Mouse (Mus musculus): Measurements from ENCODE around the gene Fndc3b. TPM values are rescaled to one million over a fixed set of nuclear protein-coding genes. Genes with fewer than 3 reads are reported as not detected.

Fndc3b gene
- 10 to 100 TPM; 18.8 to 29.2 TPM for total RNA-seq (2021)

DNA sequence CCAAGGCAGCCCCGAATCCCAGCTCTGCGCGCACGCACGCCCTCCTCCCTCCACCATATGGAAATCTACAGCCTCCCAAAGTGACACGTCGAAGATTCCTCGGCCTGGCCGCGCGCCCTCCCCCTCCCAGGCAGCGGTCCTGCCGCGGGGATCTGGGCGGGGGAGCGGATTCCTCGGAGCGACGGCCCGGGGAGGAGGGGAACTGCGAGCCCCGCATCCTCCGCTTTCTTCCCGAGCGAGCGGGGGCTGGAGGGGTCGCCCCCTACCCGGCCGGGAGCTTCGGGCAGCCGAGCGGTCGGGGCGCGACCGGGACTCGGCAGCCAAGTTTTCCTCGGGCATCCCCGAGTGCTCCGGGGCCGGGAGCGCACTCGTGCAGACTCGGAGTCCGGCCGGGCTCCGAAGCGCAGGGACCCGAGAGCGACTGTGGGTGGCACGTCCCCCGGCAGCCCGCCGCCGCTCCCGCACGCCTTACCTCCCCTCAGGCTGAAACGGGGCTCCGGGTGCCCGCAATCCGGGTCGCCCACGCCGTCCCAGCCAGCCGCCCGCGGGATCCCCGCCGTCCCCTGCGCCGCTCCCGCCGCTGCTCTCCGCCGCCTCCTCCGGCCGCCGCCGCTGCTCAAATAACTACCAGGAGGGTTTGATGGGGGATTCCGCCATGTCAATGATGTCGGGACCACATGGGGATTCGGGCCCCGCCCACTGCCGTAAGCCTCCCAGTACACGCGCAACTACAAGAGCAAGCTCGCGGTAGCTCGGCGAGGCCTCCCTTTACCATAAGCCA, at the start of gene Fndc3b:
Gene Fndc3b, minus strand, starts transcription at position 660 of the 781 bp plus-strand sequence.
- DNase-seq (ENCODE audit: low spot score in 2 of 2): peak; percentile 90 to 92
- intact Hi-C loops (cut with DNase I): loop anchor here (2.0 to 5.0 kb wide), 2 partner anchors 119 to 152 kb away; no protein-coding TSS in a partner anchor

GRCm38 (mm10) chr3:27760278-27760677, 49.2 kb upstream of the Fndc3b start:
- intact Hi-C loops (cut with DNase I): no loop called here
- DNase-seq (ENCODE audit: low spot score in 2 of 2): no peak

DNA sequence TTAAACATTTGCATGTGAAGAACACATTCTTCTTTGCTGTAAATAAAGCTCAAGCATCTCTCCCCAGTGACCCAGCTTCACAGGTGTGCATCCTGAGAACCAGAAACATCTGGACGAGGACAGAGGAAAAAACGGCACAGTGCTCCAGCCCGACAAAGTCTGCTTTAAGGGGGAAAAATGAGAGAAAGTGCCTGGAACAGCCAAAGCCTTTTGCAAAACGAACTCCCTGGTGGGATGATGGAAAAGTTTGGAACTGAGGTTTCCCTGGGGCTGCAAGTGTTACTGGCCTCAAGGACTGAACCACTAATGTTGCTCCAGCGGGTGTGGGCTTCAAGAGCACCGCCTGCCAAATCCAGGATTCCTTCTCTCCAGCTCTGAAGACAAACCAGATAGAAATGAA, 47.9 kb upstream of the Fndc3b start:
- intact Hi-C loops (cut with DNase I): no loop called here
- no peak for DNase-seq (ENCODE audit: low spot score in 2 of 2)

GRCm38 (mm10) chr3:27751657-27752056, 40.5 kb upstream of the Fndc3b start:
- intact Hi-C loops (cut with DNase I): no loop called here

DNA sequence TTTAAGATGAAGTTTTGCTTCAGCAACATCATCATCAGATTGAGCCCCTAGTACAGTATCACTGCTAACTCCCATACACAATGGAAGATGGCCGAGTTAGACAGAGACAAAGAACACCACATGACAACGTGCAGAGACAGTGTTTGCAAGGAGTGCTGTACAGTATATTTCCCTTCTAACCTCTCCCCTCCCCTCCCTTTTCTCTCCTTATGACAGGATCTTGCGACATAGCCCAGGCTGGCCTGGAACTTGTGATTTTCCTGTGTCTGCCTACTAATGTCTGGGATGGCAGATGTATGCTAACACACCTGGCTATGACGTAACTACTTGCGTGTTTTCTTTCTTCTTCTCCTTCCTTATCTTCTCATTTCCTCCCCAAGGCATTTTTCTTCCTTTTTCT, 40.0 kb upstream of the Fndc3b start:
- intact Hi-C loops (cut with DNase I): no loop called here

More at GRCm38 (mm10) chr3:27751657-27752056, 40.5 kb upstream of the Fndc3b start:
- DNase-seq (ENCODE audit: low spot score in 2 of 2): no peak

DNA sequence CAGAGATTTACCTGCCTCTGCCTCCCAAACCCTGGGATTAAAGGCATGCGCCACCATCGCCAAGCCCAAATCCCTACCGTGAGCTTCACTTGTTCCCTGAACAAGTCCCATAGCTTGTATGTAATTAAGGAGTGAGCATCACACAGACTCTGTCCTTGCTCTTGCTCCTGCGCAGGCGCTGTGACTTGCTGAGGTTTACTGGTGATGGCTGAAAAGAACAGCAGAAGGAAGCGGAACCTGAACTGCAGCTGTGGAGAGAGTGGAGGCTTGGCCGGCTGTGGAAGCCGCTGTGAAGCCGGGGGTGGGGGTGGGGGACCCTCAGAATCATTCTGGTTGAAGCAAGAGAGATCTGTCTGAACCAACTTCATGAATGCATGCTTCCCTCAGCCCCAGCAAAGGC, 34.5 kb upstream of the Fndc3b start:
- intact Hi-C loops (cut with DNase I): no loop called here
- no peak for DNase-seq (ENCODE audit: low spot score in 2 of 2)

More for the DNA sequence above, 40.0 kb upstream of the Fndc3b start:
- no peak for DNase-seq (ENCODE audit: low spot score in 2 of 2)

GRCm38 (mm10) chr3:27744754-27745153, 33.6 kb upstream of the Fndc3b start:
- DNase-seq (ENCODE audit: low spot score in 2 of 2): no peak
- intact Hi-C loops (cut with DNase I): no loop called here

DNA sequence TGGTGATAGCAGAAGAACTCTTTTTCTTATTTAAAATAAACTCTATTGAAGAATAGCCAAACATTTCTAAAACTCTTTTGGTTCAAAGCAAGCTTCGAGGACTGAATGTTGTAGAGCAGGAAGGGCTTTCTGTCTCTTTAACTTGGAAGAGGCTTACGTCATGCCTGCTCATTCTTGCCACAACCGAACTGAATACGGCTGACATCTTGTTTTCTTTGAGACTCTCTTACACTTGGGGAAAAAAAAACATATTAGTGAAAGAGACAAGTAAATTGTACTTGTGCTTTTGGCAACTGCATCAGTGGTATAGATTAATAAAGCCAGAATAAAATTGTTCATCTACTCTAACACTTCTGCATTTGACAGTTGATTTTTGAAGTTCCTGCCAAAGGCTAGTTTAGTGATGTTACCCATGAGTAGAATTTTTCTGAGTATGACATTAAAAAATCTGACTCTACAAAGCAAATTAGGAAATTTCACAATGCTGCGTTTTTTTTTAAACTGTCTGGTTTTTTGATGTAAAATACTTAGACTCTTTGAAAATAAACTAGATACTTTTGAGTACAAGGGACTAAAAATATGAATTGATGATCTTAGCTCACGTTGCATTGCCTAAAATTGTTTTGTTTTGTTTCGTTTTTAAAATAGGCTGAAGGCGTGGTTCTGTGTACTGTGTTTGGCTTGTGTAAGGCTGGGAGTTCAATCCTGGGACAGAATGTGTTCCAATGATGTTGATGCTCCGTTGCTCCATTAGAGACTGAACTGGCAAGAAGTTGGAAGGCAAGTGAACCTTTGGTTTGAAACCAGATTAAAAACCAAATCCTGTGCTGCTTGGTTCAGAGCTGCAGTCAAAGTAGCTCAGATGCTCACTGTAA, 32.4 kb upstream of the Fndc3b start:
- DNase-seq (ENCODE audit: low spot score in 2 of 2): no peak
- intact Hi-C loops (cut with DNase I): no loop called here

DNA sequence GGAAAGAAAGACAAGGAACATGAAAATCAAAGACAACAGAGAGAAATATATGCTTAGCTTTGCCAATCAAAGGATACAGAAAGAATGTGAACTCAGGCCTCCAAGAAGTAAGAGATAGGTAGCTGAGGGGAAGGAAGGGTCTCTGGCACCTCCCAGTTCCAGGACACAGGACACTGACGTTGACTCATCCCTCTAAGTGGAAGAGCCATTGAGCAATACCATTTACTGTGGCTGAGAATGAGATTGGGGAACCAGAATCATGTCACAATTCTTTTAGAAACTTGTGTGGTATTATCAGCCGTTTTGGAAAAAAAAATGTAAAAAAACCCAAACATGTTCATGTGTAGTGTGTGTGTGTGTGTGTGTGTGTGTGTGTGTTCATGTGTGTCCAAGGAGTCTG, 31.0 kb upstream of the Fndc3b start:
- intact Hi-C loops (cut with DNase I): no loop called here

DNA sequence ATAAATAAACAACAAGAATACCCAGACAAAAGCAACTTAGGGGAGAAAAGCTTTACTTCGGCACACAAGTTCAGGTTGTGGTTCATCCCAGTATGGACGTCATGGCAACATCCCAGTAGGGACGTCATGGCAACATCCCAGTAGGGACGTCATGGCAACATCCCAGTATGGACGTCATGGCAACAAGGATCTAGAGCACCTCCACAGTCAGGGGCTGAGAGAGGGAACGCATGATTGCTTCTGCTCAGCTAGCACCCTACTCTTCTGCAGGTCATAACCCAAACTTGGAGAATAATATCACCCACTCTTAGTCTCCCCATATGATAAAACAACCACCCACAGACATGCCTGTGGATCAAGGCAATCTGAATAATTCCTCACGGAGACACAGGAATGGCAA, 29.0 kb upstream of the Fndc3b start:
- no peak for DNase-seq (ENCODE audit: low spot score in 2 of 2)
- intact Hi-C loops (cut with DNase I): no loop called here

More for the DNA sequence above, 31.0 kb upstream of the Fndc3b start:
- no peak for DNase-seq (ENCODE audit: low spot score in 2 of 2)

- intact Hi-C loops (cut with DNase I): no loop called here
Observed at GRCm38 (mm10) chr3:27736180-27736579, 25.1 kb upstream of the Fndc3b start.

GRCm38 (mm10) chr3:27735113-27735512, 24.0 kb upstream of the Fndc3b start:
- no peak for DNase-seq (ENCODE audit: low spot score in 2 of 2)
- intact Hi-C loops (cut with DNase I): no loop called here

More at GRCm38 (mm10) chr3:27736180-27736579, 25.1 kb upstream of the Fndc3b start:
- DNase-seq (ENCODE audit: low spot score in 2 of 2): no peak

DNA sequence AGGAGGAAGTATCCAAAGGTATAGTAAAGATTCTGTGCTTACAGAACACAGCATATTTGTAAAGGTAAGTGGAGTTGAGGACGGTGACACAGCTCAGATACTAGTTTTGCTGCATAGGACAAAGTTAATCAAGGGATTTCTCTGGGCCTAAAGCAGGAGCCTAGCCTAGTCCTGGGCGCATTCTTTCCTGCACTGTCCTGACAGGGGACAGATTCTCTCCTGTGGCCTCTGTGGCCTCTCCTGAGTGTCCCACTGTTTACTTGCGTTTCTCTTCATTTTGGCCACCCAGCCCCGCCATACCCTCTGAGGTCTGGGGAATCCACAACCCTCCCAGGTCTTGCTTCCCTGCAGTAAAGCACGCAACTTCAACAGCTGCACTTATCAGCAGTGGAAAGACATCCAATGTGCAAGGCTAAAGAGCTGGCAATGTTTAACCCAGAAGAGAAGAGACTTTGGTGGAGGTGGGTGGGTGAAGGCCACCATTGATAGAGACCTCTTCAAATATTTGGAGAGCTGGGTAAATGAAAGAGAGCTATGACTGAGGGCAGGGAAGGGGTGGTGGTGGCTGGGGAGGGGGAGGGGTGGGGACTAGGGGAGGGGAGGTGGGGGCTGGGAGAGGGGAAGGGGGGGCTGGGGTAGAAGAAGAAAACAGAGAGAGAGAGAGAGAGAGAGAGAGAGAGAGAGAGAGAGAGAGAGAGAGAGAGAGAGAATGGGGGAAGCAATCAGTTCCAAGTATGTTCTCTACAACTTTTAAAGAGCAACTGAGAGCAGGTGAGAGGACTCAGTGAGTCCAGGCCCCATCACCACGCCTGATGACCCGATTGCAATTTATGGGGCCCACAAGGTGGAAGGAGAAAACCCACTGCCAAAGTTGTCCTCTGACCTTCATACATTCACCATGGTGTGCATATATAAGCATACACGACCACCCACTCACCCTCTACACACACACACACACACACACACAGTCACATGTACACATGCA, 18.0 kb upstream of the Fndc3b start:
- DNase-seq (ENCODE audit: low spot score in 2 of 2): no peak
- intact Hi-C loops (cut with DNase I): no loop called here

DNA sequence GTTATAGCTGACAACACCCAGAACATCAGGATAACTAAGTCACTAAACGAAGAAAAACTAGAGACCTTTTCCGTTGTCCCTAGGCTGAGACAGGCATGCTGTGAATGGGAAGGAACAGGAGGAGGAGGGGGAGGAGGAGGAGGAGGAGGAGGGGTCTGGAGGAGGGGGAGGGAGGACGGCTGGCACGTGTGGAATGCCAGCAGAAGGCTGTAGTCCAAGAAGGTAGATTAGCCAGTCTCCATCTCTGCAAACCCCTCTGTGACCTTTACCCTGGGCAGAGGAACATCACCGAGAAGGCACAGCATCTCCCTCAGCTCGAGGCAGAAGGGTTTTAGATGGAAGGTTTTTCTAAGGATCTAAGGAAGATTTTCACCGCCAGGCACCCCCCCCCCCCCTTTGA, 17.1 kb upstream of the Fndc3b start:
- intact Hi-C loops (cut with DNase I): no loop called here
- no peak for DNase-seq (ENCODE audit: low spot score in 2 of 2)

GRCm38 (mm10) chr3:27725752-27726151, 14.6 kb upstream of the Fndc3b start:
- intact Hi-C loops (cut with DNase I): no loop called here
- DNase-seq (ENCODE audit: low spot score in 2 of 2): no peak

DNA sequence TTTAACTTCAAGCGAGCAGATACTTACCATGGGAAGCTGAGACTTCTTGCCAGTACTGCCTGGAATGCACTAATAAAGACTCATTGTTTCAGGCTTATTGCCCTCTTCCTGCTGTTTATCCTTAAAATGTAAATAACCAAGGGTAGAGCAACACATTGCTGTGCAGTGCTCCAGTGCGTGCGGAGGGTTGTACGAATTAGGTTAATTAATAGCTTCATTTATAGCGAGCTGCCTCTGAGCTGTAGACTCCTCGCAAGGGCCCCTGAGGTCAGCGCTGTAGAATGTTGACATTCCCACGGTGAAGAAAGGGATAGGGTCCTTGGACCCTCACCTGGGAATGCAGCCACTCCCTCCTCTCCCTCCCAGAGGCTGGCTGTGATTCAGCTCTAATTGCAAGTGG, 13.1 kb upstream of the Fndc3b start:
- no peak for DNase-seq (ENCODE audit: low spot score in 2 of 2)
- intact Hi-C loops (cut with DNase I): no loop called here

DNA sequence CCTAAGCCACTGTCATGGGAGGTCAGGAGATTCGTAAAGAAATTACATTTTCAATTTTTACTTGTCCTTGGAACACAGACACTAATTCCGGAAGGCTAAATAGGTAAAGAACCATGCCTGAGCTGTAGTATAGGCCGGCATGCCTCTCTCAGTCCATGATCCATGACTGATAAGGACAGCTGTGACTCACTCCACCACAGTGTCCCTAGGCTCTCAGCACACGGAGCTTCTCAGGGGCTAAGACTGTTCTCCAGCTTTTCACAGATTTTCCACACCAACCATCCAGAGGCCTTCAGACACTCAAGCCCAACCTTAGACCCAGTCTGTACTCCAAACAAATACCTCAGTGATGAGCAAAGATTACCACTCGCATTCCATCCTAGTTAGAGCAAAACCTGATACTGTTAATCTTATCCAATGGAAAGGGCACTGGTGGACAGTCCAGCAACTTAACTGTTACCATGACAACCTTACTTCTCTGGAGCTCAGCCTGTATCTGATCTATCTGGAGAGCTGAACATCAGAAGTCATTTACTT, 7.8 kb upstream of the Fndc3b start:
- intact Hi-C loops (cut with DNase I): no loop called here

GRCm38 (mm10) chr3:27713971-27714370, 2.9 kb upstream of the Fndc3b start:
- intact Hi-C loops (cut with DNase I): loop anchor here (5.0 kb wide), 1 partner anchor 122 kb away; no protein-coding TSS in a partner anchor
- DNase-seq (ENCODE audit: low spot score in 2 of 2): no peak

More for the DNA sequence above, 7.8 kb upstream of the Fndc3b start:
- no peak for DNase-seq (ENCODE audit: low spot score in 2 of 2)

DNA sequence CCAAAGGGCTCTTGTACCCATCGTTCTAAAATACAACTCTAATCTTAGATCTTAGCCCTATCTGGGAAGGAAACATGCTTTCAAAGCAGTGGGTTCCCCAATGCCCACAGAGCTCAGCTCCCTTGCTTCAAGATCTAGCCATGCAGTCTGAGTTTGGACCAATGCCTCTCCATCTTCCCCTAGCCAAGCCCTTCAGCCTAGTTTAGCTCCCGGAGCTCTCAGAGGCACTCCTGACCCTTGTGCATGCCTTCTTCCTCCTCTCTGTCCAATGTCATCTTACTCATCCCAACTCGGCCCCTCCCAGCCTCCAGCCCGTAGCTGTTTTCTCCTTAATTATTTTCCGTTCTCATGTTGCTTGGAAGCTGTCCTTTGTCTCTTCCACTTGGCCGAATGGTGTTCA, 1.3 kb upstream of the Fndc3b start:
- intact Hi-C loops (cut with DNase I): loop anchor here (5.0 kb wide), 1 partner anchor 120 kb away; no protein-coding TSS in a partner anchor
- no peak for DNase-seq (ENCODE audit: low spot score in 2 of 2)
